Mouse (Mus musculus): ENCODE measurements around the gene Pde9a.

The Pde9a gene

GRCm38 (mm10) chr17:31470766-31471418 is 84.9 kb downstream of the Pde9a start:
- DNase-seq: no peak

- no peak for DNase-seq
Observed at GRCm38 (mm10) chr17:31474388-31474787, 88.4 kb downstream of the Pde9a start.

- no peak for DNase-seq
Observed at GRCm38 (mm10) chr17:31478606-31479005, 92.6 kb downstream of the Pde9a start.

GRCm38 (mm10) chr17:31479108-31479844 is 93.3 kb downstream of the Pde9a start:
- DNase-seq: no peak

GRCm38 (mm10) chr17:31486616-31487198 is 100.7 kb downstream of the Pde9a start:
- DNase-seq: no peak

GRCm38 (mm10) chr17:31487433-31488060 is 101.5 kb downstream of the Pde9a start:
- no peak for DNase-seq

- DNase-seq: no peak
Observed at GRCm38 (mm10) chr17:31491355-31491754, 105.3 kb downstream of the Pde9a start.

- peak; percentile 92 to 96 for DNase-seq
Observed at GRCm38 (mm10) chr17:31492416-31492815, 106.4 kb downstream of the Pde9a start.

GRCm38 (mm10) chr17:31494989-31495388 is 109.0 kb downstream of the Pde9a start:
- DNase-seq: no peak

- DNase-seq: peak in 1 of 2 experiments; percentile 23
Observed at GRCm38 (mm10) chr17:31497726-31498125, 111.7 kb downstream of the Pde9a start.

GRCm38 (mm10) chr17:31499725-31500124 is 113.7 kb downstream of the Pde9a start:
- peak; percentile 45 to 68 for DNase-seq

GRCm38 (mm10) chr17:31500416-31500815 is 114.4 kb downstream of the Pde9a start:
- no peak for DNase-seq

- DNase-seq: peak in 1 of 2 experiments; percentile 41
Observed at GRCm38 (mm10) chr17:31500908-31501307, 114.9 kb downstream of the Pde9a start.

GRCm38 (mm10) chr17:31502261-31502927 is 116.4 kb downstream of the Pde9a start:
- DNase-seq: no peak

- DNase-seq: no peak
Observed at GRCm38 (mm10) chr17:31503337-31503736, 117.3 kb downstream of the Pde9a start.

- DNase-seq: no peak
Observed at GRCm38 (mm10) chr17:31503936-31504335, 117.9 kb downstream of the Pde9a start.

GRCm38 (mm10) chr17:31505013-31505412 is 119.0 kb downstream of the Pde9a start:
- DNase-seq: no peak

GRCm38 (mm10) chr17:31506282-31506681 is 120.3 kb downstream of the Pde9a start:
- DNase-seq: no peak

GRCm38 (mm10) chr17:31510944-31511343 is 124.9 kb downstream of the Pde9a start:
- no peak for DNase-seq

- peak; percentile 93 to 95 for DNase-seq
Observed at GRCm38 (mm10) chr17:31511792-31512495, 125.9 kb downstream of the Pde9a start.

- DNase-seq: no peak
Observed at GRCm38 (mm10) chr17:31512593-31512992, 126.6 kb downstream of the Pde9a start.

- peak in 1 of 2 experiments; percentile 18 for DNase-seq
Observed at GRCm38 (mm10) chr17:31514696-31515095, 128.7 kb downstream of the Pde9a start.
